Mouse (Mus musculus) bone marrow macrophage, adult 2 months (primary cell): ENCODE data around the gene Styx.

Experiments
- CTCF ChIP-seq: IDR thresholded peaks from 2 replicates; pipeline ENCODE4 v1.5.1; 2012; ENCODE audit warnings: low read depth, mild to moderate bottlenecking, low read length, moderate library complexity
- POLR2A ChIP-seq: IDR thresholded peaks from 2 replicates; pipeline ENCODE4 v1.6.1; 2012; ENCODE audit warnings: mild to moderate bottlenecking, low read depth, low read length, borderline replicate concordance

DNA sequence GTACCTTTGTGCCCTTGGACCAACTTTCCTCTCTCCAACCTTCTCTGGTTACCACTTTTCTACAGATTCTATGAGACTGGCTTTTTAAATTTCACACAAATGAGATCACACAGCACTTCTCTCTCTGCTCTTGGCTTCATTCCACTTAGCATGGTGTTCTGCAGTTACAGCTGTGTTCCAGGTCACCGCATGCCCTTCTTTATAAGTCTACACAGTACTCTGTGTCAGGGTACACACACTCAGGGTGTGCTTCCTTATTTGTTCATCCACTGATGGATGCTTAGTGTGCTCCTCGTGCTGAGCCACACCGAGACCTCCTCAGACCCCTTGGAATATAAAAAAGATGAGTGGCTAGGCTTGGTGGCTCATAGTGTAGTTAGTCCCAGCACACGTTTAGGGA is 30.8 kb upstream of the Styx start:
- TF ChIP-seq POLR2A (no peak), CTCF (no peak)
